ENCODE assay signal across 12 mouse cellular contexts in the genomic region with DNA sequence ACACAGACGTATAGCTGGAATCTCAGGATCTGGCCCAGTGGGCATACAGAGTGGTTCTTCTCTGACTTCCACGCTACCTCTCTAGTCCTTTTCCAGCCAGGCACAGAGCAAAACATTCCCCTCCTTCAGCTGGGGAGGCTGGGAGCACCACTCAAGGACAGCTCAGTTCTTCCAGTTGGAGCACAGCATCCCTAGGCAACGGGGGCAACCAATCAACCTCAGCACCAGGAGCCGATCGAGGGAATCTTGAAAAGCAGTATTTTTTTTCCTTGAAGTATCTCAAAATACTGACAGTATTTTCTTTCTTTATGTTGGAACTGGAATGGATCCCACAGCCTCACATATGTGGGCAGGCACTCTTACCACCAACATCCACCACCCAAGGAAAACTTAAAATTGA. TPM values are rescaled to one million over a fixed set of nuclear protein-coding genes. Genes with fewer than 3 reads are reported as not detected.
DNase-seq lines count a peak whose midpoint lies in the region; ATAC-seq and TF ChIP-seq lines count a peak whose summit lies in the region.
"Had no signal": no experiment of that assay in that cellular context is flagged by ENCODE, and none has a peak within 500 bp of the region (broad histone marks: within the 10 kb centered on the region; RNA-seq: fewer than 3 reads in every experiment).

No protein-coding gene starts in this region.

- no peak for TF ChIP-seq CTCF in olfactory bulb, adult 2 months (IDR thresholded peaks at IDR 0.05; ENCODE audit: insufficient read depth, low read depth, low read length)

- no peak overlapping the region for H3K9ac ChIP-seq in neural tube, embryonic 12.5 days
- no peak overlapping the region for H3K9ac ChIP-seq in forebrain, embryonic 13.5 days
- H3K9ac ChIP-seq in limb, embryonic 12.5 days (replicated peaks): no peak overlapping the region

- H3K36me3 ChIP-seq in neural tube, embryonic 12.5 days: no peaks in the 10 kb centered on the region
- H3K36me3 ChIP-seq in forebrain, embryonic 13.5 days (ENCODE audit: poor library complexity, severe bottlenecking): no peaks in the 10 kb centered on the region
- H3K36me3 ChIP-seq in limb, embryonic 12.5 days: no peaks in the 10 kb centered on the region
- H3K36me3 ChIP-seq: heart, embryonic 10.5 days; limb, embryonic 13.5 days had no signal

- no peak overlapping the region for H3K27ac ChIP-seq in neural tube, embryonic 12.5 days
- peak overlapping the region; percentile 96 for H3K27ac ChIP-seq in forebrain, embryonic 13.5 days
- 0 out of 2 replicates have a peak overlapping the region, but pooled peaks have one; percentile 12 for H3K27ac ChIP-seq in limb, embryonic 12.5 days
- peak overlapping the region; percentile 81 for H3K27ac ChIP-seq in olfactory bulb, adult 2 months (ENCODE audit: insufficient read depth, low read depth, low read length)

- H3K4me1 ChIP-seq in neural tube, embryonic 12.5 days: peaks cover 31% of the 10 kb centered on the region
- H3K4me1 ChIP-seq in forebrain, embryonic 13.5 days: peaks cover 43% of the 10 kb centered on the region
- peaks cover 34% of the 10 kb centered on the region for H3K4me1 ChIP-seq in limb, embryonic 12.5 days (replicated peaks)
- H3K4me1 ChIP-seq in olfactory bulb, adult 2 months (ENCODE audit: control insufficient read depth, insufficient read depth, low read length): peaks cover 32% of the 10 kb centered on the region

- H3K4me3 ChIP-seq in neural tube, embryonic 12.5 days: no peak overlapping the region
- H3K4me3 ChIP-seq in forebrain, embryonic 13.5 days: no peak overlapping the region
- no peak overlapping the region for H3K4me3 ChIP-seq in limb, embryonic 12.5 days (replicated peaks)
- no peak overlapping the region for H3K4me3 ChIP-seq in olfactory bulb, adult 2 months (ENCODE audit: insufficient read depth, low read depth, low read length)
- H3K4me3 ChIP-seq: myocyte had no signal

- H3K27me3 ChIP-seq in neural tube, embryonic 12.5 days (replicated peaks): no peaks in the 10 kb centered on the region
- no peaks in the 10 kb centered on the region for H3K27me3 ChIP-seq in forebrain, embryonic 13.5 days
- H3K27me3 ChIP-seq in limb, embryonic 12.5 days: 0 out of 2 replicates have a peak, but pooled peaks cover 6% of the 10 kb centered on the region
- H3K27me3 ChIP-seq: limb, embryonic 13.5 days had no signal

- TF ChIP-seq POLR2A in olfactory bulb, adult 2 months (IDR thresholded peaks at IDR 0.05; ENCODE audit: insufficient read depth, low read depth, low read length): no peak

- ATAC-seq in neural tube, embryonic 12.5 days (ENCODE audit: low FRiP score, low read depth): no peak
- no peak for ATAC-seq in forebrain, embryonic 13.5 days
- ATAC-seq in limb, embryonic 12.5 days (ENCODE audit: insufficient number of reproducible peaks, insufficient read depth, low FRiP score, low TSS enrichment, low read depth): no peak

- DNase-seq in neural tube, embryonic 10.5 days (ENCODE audit: extremely low spot score, low spot score): no peak
- DNase-seq in cerebellum, postnatal 25 days: no peak
- no peak for DNase-seq in urinary bladder, postnatal 4 days (ENCODE audit: low spot score in 2 of 2)
- DNase-seq: cerebellum, adult 11 months; right cerebral cortex, adult 18-20 months had no signal

- WGBS in neural tube, embryonic 12.5 days: 52% methylated on average over 5 of the region's 5 CpGs
- 59% methylated on average over 5 of the region's 5 CpGs for WGBS in forebrain, embryonic 13.5 days
- WGBS in limb, embryonic 12.5 days: 60% methylated on average over 5 of the region's 5 CpGs
- 33% methylated on average over 5 of the region's 5 CpGs for WGBS in olfactory bulb, adult 2 months

- H3K4me2 ChIP-seq in neural tube, embryonic 12.5 days (replicated peaks): peak overlapping the region; percentile 51; the same call in 1 of the 2 replicates
- peak overlapping the region; percentile 52; the same call in 1 of the 2 replicates for H3K4me2 ChIP-seq in forebrain, embryonic 13.5 days
- H3K4me2 ChIP-seq in limb, embryonic 12.5 days: no peak overlapping the region

- H3K9me3 ChIP-seq in neural tube, embryonic 12.5 days: no peaks in the 10 kb centered on the region
- no peaks in the 10 kb centered on the region for H3K9me3 ChIP-seq in forebrain, embryonic 13.5 days (replicated peaks)
- H3K9me3 ChIP-seq in limb, embryonic 12.5 days: no peaks in the 10 kb centered on the region
- H3K9me3 ChIP-seq: heart, embryonic 10.5 days; limb, embryonic 13.5 days had no signal

RNA-seq across cellular contexts. Expression of gene Ddit4, which starts 5.0 kb away (rescaled TPM):
- polyA plus RNA-seq in neural tube, embryonic 12.5 days (2016; fragmentation: Nextera tagmentation; extraction: Ambion mirVana): 75.7 and 78.9 TPM in 2 replicates
- polyA plus RNA-seq in forebrain, embryonic 13.5 days (2015; fragmentation: Nextera tagmentation; extraction: Ambion mirVana): 69.3 and 71.3 TPM in 2 replicates
- polyA plus RNA-seq in limb, embryonic 12.5 days (2016; fragmentation: Nextera tagmentation; extraction: Ambion mirVana): 90.7 and 91.8 TPM in 2 replicates
- polyA plus RNA-seq in olfactory bulb, adult 2 months (2012; ENCODE audit: insufficient read depth, insufficient read length, low replicate concordance, missing spikeins): 264 TPM in 1 of 2 replicates, not detected in the other

RNA-seq across cellular contexts. Expression of gene Ascc1, which starts 45.9 kb away (rescaled TPM):
- polyA plus RNA-seq in neural tube, embryonic 12.5 days (2016; fragmentation: Nextera tagmentation; extraction: Ambion mirVana): 36.8 and 37.0 TPM in 2 replicates
- 42.1 and 43.1 TPM in 2 replicates for polyA plus RNA-seq in forebrain, embryonic 13.5 days (2015; fragmentation: Nextera tagmentation; extraction: Ambion mirVana)
- polyA plus RNA-seq in limb, embryonic 12.5 days (2016; fragmentation: Nextera tagmentation; extraction: Ambion mirVana): 44.2 and 46.7 TPM in 2 replicates
- not detected in 2 replicates for polyA plus RNA-seq in olfactory bulb, adult 2 months (2012; ENCODE audit: insufficient read depth, insufficient read length, low replicate concordance, missing spikeins)

RNA-seq across cellular contexts. Expression of gene Anapc16, which starts 46.3 kb away (rescaled TPM):
- 116 and 122 TPM in 2 replicates for polyA plus RNA-seq in neural tube, embryonic 12.5 days (2016; fragmentation: Nextera tagmentation; extraction: Ambion mirVana)
- 122 TPM in 2 replicates for polyA plus RNA-seq in forebrain, embryonic 13.5 days (2015; fragmentation: Nextera tagmentation; extraction: Ambion mirVana)
- polyA plus RNA-seq in limb, embryonic 12.5 days (2016; fragmentation: Nextera tagmentation; extraction: Ambion mirVana): 126 and 132 TPM in 2 replicates
- not detected in 2 replicates for polyA plus RNA-seq in olfactory bulb, adult 2 months (2012; ENCODE audit: insufficient read depth, insufficient read length, low replicate concordance, missing spikeins)

Comparison
In these comparisons a context has a peak if more than half of its experiments do, and no peak if none do; other contexts are left out.
1. RNA of gene Ascc1, which starts 45.9 kb away (polyA plus RNA-seq): 44.2 to 46.7 TPM in limb, embryonic 12.5 days, 42.1 to 43.1 TPM in forebrain, embryonic 13.5 days and 36.8 to 37.0 TPM in neural tube, embryonic 12.5 days; not detected in olfactory bulb, adult 2 months; every median in the first group is over 10 times any median in the second.